Mouse (Mus musculus): ENCODE results near the gene Lgr4. TPM values are rescaled to one million over a fixed set of nuclear protein-coding genes. Genes with fewer than 3 reads are reported as not detected.

Lgr4 gene
- polyA plus RNA-seq, 1 experiment from 2014 or later = 3.9 TPM

GRCm38 (mm10) chr2:109946426-109946825, 29.0 kb downstream of the Lgr4 start:
- Histone ChIP-seq H3K9me3 (ENCODE audit: low read length) (no peaks in the 10 kb centered on the region), H3K4me1 (ENCODE audit: insufficient read depth) (peaks cover 4% of the 10 kb centered on the region; the same call in 1 of the 2 replicates), H3K36me3 (replicated peaks; ENCODE audit: insufficient read depth, low read length) (no peaks in the 10 kb centered on the region), H3K27ac (ENCODE audit: low read depth) (no peak overlapping the region), H3K4me2 (ENCODE audit: low read depth, low read length) (no peak overlapping the region), H3K9ac (replicated peaks) (no peak overlapping the region), H3K4me3 (ENCODE audit: low read depth, low read length) (no peak overlapping the region), H3K27me3 (ENCODE audit: insufficient read depth, low read length) (no peaks in the 10 kb centered on the region)
- TF ChIP-seq CTCF (IDR thresholded peaks at IDR 0.05; ENCODE audit: low read depth) (no peak), EP300 (IDR thresholded peaks at IDR 0.05; ENCODE audit: low read depth) (no peak)
- WGBS (ENCODE audit: insufficient replicate concordance) = 80% methylated on average over 6 of the region's 6 CpGs
- no peak for DNase-seq
- no peak for ATAC-seq

GRCm38 (mm10) chr2:109949519-109949918, 32.1 kb downstream of the Lgr4 start:
- no peak overlapping the region for H3K4me3 ChIP-seq (ENCODE audit: low read depth, low read length)
- peaks cover 17% of the 10 kb centered on the region for H3K4me1 ChIP-seq (ENCODE audit: insufficient read depth)
- H3K27ac ChIP-seq (ENCODE audit: low read depth) = no peak overlapping the region
- H3K36me3 ChIP-seq (replicated peaks; ENCODE audit: insufficient read depth, low read length) = no peaks in the 10 kb centered on the region
- H3K9me3 ChIP-seq (ENCODE audit: low read length) = no peaks in the 10 kb centered on the region
- TF ChIP-seq CTCF (IDR thresholded peaks at IDR 0.05; ENCODE audit: low read depth) (no peak), EP300 (IDR thresholded peaks at IDR 0.05; ENCODE audit: low read depth) (no peak)
- no peak overlapping the region for H3K9ac ChIP-seq (replicated peaks)
- H3K4me2 ChIP-seq (ENCODE audit: low read depth, low read length) = no peak overlapping the region
- no peaks in the 10 kb centered on the region for H3K27me3 ChIP-seq (ENCODE audit: insufficient read depth, low read length)
- no peak for DNase-seq
- no peak for ATAC-seq

GRCm38 (mm10) chr2:109950311-109950710, 32.9 kb downstream of the Lgr4 start:
- no peaks in the 10 kb centered on the region for H3K36me3 ChIP-seq (replicated peaks; ENCODE audit: insufficient read depth, low read length)
- no peak overlapping the region for H3K9ac ChIP-seq (replicated peaks)
- peak overlapping the region; percentile 48; the same call in 1 of the 2 replicates for H3K27ac ChIP-seq (ENCODE audit: low read depth)
- H3K4me2 ChIP-seq (ENCODE audit: low read depth, low read length) = no peak overlapping the region
- H3K4me1 ChIP-seq (ENCODE audit: insufficient read depth) = peaks cover 17% of the 10 kb centered on the region
- H3K4me3 ChIP-seq (ENCODE audit: low read depth, low read length) = no peak overlapping the region
- no peaks in the 10 kb centered on the region for H3K9me3 ChIP-seq (ENCODE audit: low read length)
- no peak for TF ChIP-seq CTCF (IDR thresholded peaks at IDR 0.05; ENCODE audit: low read depth)
- TF ChIP-seq EP300 (IDR thresholded peaks at IDR 0.05; ENCODE audit: low read depth) = no peak
- WGBS (ENCODE audit: insufficient replicate concordance) = 69% methylated on average over 3 of the region's 3 CpGs
- H3K27me3 ChIP-seq (ENCODE audit: insufficient read depth, low read length) = no peaks in the 10 kb centered on the region
- ATAC-seq = no peak
- no peak for DNase-seq

- H3K4me2 ChIP-seq (ENCODE audit: low read depth, low read length) = no peak overlapping the region
- peak overlapping the region; percentile 48; the same call in 1 of the 2 replicates for H3K27ac ChIP-seq (ENCODE audit: low read depth)
- no peak for TF ChIP-seq CTCF (IDR thresholded peaks at IDR 0.05; ENCODE audit: low read depth)
- no peak for TF ChIP-seq EP300 (IDR thresholded peaks at IDR 0.05; ENCODE audit: low read depth)
- no peak overlapping the region for H3K4me3 ChIP-seq (ENCODE audit: low read depth, low read length)
- ATAC-seq (peak; percentile 88), DNase-seq (no peak)
- no peak overlapping the region for H3K9ac ChIP-seq (replicated peaks)
- WGBS (ENCODE audit: insufficient replicate concordance) = 54% methylated on average over 4 of the region's 4 CpGs
- no peaks in the 10 kb centered on the region for H3K27me3 ChIP-seq (ENCODE audit: insufficient read depth, low read length)
- H3K9me3 ChIP-seq (ENCODE audit: low read length) = no peaks in the 10 kb centered on the region
- peaks cover 17% of the 10 kb centered on the region for H3K4me1 ChIP-seq (ENCODE audit: insufficient read depth)
- H3K36me3 ChIP-seq (replicated peaks; ENCODE audit: insufficient read depth, low read length) = no peaks in the 10 kb centered on the region
Observed at GRCm38 (mm10) chr2:109951050-109951449, 33.6 kb downstream of the Lgr4 start.

- Histone ChIP-seq H3K36me3 (replicated peaks; ENCODE audit: insufficient read depth, low read length) (no peaks in the 10 kb centered on the region), H3K4me2 (ENCODE audit: low read depth, low read length) (no peak overlapping the region), H3K9me3 (ENCODE audit: low read length) (no peaks in the 10 kb centered on the region), H3K4me1 (ENCODE audit: insufficient read depth) (peaks cover 17% of the 10 kb centered on the region), H3K4me3 (ENCODE audit: low read depth, low read length) (no peak overlapping the region), H3K27ac (ENCODE audit: low read depth) (no peak overlapping the region), H3K27me3 (ENCODE audit: insufficient read depth, low read length) (no peaks in the 10 kb centered on the region), H3K9ac (replicated peaks) (no peak overlapping the region)
- ATAC-seq (no peak), DNase-seq (no peak)
- 71% methylated on average over 10 of the region's 10 CpGs for WGBS (ENCODE audit: insufficient replicate concordance)
- TF ChIP-seq CTCF (IDR thresholded peaks at IDR 0.05; ENCODE audit: low read depth) (no peak), EP300 (IDR thresholded peaks at IDR 0.05; ENCODE audit: low read depth) (no peak)
Observed at GRCm38 (mm10) chr2:109953048-109953717, 35.7 kb downstream of the Lgr4 start.

GRCm38 (mm10) chr2:109953893-109954292, 36.4 kb downstream of the Lgr4 start:
- H3K4me2 ChIP-seq (ENCODE audit: low read depth, low read length) = no peak overlapping the region
- H3K4me1 ChIP-seq (ENCODE audit: insufficient read depth) = peaks cover 18% of the 10 kb centered on the region
- H3K9me3 ChIP-seq (ENCODE audit: low read length) = no peaks in the 10 kb centered on the region
- no peak for ATAC-seq
- H3K9ac ChIP-seq (replicated peaks) = no peak overlapping the region
- no peaks in the 10 kb centered on the region for H3K36me3 ChIP-seq (replicated peaks; ENCODE audit: insufficient read depth, low read length)
- no peak for TF ChIP-seq EP300 (IDR thresholded peaks at IDR 0.05; ENCODE audit: low read depth)
- no peak for TF ChIP-seq CTCF (IDR thresholded peaks at IDR 0.05; ENCODE audit: low read depth)
- H3K27ac ChIP-seq (ENCODE audit: low read depth) = no peak overlapping the region
- no peak for DNase-seq
- no peak overlapping the region for H3K4me3 ChIP-seq (ENCODE audit: low read depth, low read length)
- 27% methylated on average over 4 of the region's 4 CpGs for WGBS (ENCODE audit: insufficient replicate concordance)
- no peaks in the 10 kb centered on the region for H3K27me3 ChIP-seq (ENCODE audit: insufficient read depth, low read length)
